Mouse (Mus musculus) v-Abl transformed pro-B cells (cell line): ENCODE results near the gene Rap1a.

ENCODE experiments used
- in situ Hi-C, 2 experiments: fragments of 400-800 bp; cut with MboI; formaldehyde crosslinking; loops; one replicate each; pipeline ENCODE4 v1.15.1; 2025; ENCODE audit not compliant: unreplicated experiment in 2 of 2

Gene Rap1a

DNA sequence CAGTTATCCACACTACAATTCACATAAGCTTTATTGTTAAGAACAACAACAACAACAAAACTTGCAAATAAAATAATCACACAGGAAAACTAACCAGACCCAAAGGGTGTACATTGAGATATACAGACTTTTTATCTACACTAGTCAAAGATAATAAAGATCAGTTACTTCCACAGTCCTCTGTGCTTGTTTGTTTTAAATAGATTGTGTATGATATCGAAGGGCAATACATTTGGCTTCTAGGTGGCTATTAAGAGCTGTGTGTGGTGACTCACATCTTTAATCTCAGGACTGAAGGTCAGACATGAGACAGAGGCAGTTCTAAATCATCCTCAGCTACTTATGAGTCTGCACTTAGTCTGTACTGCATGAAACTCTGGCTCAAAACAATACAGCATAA is 6.5 kb upstream of the Rap1a start:
- in situ Hi-C loops = no loop called here

DNA sequence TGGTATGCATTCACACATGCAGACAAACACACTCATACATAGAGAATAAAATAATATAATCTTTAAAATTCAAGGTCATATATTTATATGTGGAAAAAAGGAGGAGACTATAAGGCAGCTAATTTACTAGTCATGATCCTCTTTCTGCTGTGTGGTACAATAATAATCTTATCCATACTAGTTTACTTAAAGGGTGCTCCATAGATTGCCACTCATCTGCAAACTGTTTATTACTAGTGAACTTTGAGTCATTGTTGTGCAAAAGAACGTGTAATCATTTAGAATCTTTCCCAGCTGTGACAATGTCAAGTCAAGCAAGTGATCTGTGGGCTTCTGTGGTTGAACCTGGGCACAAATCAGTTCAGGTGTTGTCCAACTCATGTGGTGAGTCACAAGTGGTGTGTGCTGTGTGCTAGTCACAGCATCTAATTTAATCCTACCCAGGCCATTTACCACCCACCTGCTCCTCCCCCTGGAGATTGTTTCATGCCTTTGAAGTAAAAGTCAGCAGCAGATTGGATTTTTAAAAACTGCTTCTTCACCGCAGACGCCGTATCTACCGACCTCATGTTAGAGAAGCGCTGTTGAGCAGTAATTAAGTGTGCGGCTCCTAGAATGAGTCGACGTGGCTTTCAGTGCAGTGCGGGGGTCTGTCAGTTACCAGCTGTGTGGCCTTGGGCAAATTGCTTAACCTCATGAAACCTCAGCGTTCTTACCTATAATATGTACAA is 5.5 kb upstream of the Rap1a start:
- in situ Hi-C loops = no loop called here

DNA sequence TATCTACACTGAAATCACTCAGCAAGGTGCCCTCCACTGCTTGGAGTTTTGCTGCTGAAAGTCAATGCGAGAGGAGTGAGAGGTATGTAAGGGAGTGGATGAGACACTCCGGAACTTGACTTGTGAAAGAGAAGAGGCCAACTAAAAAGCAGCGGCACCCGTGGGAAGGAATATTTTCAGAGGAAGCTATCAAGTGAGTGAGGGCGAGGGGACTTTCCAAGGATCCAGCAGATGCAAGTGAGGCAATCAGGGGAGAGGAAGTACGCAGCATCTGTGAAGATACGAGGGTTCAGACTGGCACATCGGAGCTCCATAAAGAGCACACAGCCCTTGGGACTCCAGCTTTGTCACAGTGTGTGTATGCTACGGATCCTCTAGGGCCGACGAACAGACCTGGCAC is 2.5 kb upstream of the Rap1a start:
- in situ Hi-C loops = no loop called here

DNA sequence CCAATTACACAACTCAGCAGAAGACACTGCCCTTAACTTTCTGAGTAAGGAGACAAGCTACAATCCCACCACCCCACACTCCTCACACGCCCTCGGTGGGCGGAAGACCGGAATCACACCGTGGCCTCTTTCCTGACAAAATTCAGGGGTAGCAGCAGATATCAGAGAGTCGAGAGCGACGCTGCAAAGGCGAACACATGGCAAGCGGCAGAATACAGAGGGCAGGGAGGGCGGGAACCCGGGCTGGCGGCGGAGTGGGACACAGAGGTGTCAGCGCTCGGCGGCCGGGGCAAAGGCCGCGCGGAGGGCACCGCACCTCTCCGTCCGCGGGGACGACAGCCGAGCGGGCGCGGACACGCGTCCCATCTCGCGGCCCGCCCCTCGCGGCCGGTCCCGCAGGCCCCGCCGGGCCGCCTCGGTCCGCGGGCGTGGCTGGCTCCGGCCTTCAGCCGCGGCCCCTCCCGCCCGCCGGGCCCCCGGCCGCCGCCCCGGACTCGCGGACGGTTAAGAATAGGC is 403 bp downstream of the Rap1a start:
- in situ Hi-C loops = no loop called here

DNA sequence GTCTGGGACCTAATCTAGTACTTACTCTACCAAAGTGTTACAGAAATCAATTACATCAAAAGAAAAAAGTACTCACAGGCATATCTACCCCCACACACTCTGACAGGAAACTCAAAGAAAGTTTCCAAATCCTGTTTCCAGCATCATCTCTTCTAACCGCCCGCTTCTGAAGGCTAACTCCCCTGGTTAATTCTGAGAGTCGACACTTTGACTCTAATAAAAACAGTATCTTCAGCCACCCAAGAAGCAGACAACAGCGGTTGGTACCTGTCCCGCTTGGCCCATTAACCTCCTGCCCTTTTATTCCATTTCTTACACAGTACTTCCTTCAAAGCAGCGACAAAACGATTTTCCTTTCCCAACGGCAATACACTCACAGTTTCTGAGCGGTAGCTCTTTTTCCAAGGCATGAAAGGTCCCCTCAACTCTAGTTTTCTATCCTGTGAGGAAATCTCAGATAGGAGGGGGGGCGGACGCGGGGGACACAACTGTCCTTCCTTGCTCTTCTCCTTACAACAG is 921 bp downstream of the Rap1a start:
- in situ Hi-C loops = no loop called here

DNA sequence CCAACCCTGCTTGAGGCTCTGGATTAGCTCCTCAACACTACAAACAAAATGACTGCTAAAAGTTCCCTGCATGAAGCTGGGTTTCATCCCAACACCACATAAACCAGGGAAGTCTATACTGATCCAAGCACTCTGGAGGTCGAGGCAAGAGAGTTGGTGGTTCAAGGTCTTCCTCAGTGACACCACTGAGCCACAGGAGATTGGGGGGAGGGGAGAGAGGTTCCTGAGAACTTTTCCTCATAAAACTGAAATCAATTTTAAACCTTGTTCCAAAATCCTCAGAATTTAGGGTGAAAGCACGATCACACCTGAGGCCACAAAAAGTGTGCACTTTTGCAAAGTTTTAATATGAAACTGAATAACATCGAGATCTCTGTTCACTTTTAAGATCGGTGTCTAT is 1.8 kb downstream of the Rap1a start:
- in situ Hi-C loops = loop anchor here (5.0 to 25.0 kb wide), 4 partner anchors 93 to 2012 kb away; partner anchors contain the start of genes Hipk1 (in 1 of the 2) and Wdr77 (in 1 of the 2)

DNA sequence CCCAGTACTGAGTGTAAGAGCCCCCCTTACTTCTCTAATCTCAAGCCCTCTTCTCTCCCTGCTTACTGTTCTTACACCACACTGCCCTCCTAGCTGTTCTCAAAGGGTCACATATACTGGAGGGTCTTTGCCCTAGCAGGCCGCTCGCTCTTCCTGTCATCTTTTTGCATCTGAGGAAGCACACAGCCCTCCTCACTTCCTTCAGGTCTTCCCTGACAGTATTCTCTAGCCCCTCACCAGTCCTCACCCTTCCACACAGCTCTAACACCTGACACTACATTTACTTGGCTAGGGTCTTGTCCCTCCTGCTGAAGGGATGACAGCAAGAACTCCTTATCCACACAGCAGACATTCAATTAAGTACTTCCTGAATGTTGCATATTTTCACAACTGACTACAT is 2.4 kb downstream of the Rap1a start:
- in situ Hi-C loops = loop anchor here (5.0 to 25.0 kb wide), 4 partner anchors 94 to 2011 kb away; partner anchors contain the start of genes Hipk1 (in 1 of the 2) and Wdr77 (in 1 of the 2)

DNA sequence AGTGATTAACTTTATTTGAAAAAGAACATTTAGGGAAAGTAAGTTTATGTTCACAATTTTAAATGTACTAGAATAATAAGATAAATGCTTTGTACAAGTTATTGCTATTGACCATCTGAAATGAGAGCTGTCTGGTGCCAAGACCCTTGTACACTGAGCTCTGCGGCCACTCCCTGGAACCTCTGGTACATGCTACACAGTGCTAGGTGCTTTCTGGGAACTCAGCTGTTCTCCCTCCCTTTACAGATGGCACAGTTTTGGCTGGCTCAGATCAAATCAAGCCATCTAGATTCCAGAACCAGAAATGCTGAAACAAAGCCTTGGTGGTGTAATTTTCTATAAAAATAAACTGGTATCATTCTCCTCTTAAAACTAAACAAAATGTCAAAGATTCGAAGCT is 3.7 kb downstream of the Rap1a start:
- in situ Hi-C loops = loop anchor here (5.0 to 25.0 kb wide), 4 partner anchors 95 to 2010 kb away; partner anchors contain the start of genes Hipk1 (in 1 of the 2) and Wdr77 (in 1 of the 2)

DNA sequence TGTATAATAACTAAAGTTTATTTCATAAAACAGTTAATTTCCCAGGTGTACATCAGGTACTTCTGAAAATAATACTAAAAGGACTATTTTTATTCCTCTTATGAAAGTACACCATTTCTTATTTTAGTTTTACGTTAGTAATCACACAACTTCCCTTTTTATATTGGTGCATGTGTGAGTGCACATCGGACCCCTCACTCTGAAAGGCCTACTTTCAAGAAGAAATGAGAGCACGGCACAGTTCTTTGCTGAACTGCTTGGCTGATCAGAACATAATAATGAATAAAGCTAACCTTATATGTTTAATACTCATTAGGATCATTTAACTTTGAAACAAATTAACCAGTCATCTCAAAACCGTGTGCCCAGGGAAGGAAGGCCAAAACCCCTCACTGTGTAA is 4.4 kb downstream of the Rap1a start:
- in situ Hi-C loops = loop anchor here (5.0 to 25.0 kb wide), 4 partner anchors 96 to 2009 kb away; partner anchors contain the start of genes Hipk1 (in 1 of the 2) and Wdr77 (in 1 of the 2)

DNA sequence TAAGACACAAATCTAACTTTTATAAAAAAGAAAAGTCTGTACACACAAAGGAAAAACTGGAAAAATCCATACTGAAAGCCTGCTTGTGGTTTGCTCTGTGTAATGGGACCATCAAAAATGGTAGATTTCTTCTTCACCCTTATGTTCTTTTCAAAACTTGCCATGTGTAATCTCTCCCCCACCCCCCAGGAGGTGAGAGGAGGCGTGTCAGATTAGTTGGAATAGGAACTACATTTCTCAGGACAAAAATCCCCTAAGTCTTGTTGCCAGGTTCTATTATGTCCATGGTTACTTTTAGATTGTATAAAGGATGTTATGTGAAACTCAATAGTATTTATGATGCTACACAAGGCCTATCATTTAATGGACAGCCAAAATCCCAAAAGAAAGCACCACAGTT is 6.8 kb downstream of the Rap1a start:
- in situ Hi-C loops = loop anchor here in 1 of 2 experiments (10.0 to 25.0 kb wide), 3 partner anchors 160 to 2007 kb away; partner anchors contain the start of genes Hipk1 and Wdr77

DNA sequence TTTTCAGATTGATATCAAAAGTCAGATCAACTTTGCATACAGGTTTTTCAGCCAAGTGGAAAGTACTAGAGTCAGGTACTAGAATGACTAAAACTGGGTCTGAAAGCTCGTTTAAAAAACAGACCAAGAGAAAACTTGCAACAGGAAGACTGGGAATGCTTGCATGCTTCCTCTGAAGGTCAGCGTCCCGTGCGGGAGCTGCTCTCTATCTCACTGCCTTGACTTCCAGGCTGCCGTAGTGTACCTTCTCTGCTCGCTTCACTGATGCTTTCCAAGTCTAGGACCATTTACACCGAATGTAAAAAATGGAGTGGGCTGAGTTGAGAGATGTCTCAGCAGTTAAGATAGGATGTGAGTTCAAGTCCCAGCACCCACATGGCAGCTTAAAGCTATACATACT is 8.8 kb downstream of the Rap1a start:
- in situ Hi-C loops = loop anchor here in 1 of 2 experiments (10.0 to 25.0 kb wide), 3 partner anchors 162 to 2005 kb away; partner anchors contain the start of genes Hipk1 and Wdr77

DNA sequence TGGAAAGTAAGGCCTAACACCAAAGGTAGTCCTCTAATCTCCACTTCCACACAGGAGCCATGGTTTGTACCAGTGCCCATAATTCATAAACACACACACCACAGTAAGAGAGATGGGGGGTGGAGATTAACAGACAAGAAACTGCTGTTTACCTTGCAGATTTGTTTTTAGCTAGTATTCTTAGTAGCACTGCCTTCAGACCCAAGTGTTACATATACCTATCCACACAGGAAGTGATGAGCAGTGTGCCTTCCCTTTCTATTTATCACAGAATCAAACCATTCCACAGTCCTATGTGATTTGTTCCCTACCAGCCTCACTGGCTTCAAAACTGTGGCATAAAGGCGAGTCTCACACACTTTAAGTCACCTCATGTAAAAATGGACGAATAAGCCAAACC is 10.0 kb downstream of the Rap1a start:
- in situ Hi-C loops = loop anchor here in 1 of 2 experiments (10.0 to 25.0 kb wide), 3 partner anchors 164 to 2004 kb away; partner anchors contain the start of genes Hipk1 and Wdr77

DNA sequence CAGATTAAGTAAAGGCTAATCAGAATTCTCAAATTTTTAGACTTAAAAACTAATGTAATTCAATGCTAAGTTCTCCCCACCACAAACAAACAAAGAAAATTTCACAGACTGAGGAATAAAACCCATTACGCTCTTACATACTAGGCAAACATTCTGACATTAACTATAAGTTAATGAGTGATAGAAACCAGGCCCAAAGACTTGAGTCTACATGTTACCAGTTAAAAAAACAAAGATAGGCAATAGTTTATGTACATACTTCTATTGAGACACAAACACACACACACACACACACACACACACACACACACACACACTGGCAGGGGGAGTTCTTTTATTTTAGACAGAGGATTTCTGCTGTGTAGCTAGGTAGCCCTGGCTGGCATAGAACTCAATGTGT is 10.8 kb downstream of the Rap1a start:
- in situ Hi-C loops = loop anchor here in 1 of 2 experiments (10.0 to 25.0 kb wide), 3 partner anchors 164 to 2003 kb away; partner anchors contain the start of genes Hipk1 and Wdr77

DNA sequence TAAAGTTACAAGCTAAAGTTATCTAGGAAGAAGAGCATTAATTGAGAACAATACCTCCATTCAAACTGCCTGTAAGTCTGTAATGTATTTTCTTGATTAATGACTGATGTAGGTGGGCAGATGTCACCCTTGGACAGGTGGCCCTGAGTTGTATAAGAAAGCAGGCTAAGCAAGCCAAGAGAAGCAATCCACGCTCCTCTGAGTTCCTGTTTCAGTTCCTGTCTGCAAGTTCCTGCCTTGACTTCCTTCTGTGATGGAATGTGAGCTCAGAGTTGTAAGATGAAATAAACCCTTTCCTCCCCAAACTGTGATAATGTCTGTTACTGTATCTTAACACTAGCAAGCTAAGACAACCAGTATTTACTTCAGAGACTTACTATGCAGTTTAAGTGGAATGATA is 11.4 kb downstream of the Rap1a start:
- in situ Hi-C loops = loop anchor here in 1 of 2 experiments (10.0 to 25.0 kb wide), 3 partner anchors 165 to 2002 kb away; partner anchors contain the start of genes Hipk1 and Wdr77

DNA sequence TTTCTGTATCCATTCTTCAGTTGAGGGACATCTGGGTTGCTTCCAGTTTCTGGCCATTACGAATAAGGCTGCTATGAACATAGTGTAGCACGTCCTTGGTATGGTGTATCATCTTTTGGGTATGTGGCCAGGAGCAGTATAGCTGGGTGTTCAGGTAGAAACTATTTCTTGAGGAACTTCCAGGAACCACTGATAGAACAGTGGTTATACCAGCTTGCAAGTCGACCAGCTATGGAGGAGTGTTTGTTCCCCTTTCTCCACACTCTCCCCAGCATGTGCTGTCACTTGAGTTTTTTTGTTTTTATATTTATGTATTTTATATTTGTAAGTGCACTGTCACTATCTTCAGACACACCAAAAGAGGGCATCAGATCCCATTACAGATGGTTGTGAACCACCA is 13.8 kb downstream of the Rap1a start:
- in situ Hi-C loops = loop anchor here in 1 of 2 experiments (25.0 kb wide), 2 partner anchors 1025 to 2000 kb away; partner anchors contain the start of gene Hipk1

DNA sequence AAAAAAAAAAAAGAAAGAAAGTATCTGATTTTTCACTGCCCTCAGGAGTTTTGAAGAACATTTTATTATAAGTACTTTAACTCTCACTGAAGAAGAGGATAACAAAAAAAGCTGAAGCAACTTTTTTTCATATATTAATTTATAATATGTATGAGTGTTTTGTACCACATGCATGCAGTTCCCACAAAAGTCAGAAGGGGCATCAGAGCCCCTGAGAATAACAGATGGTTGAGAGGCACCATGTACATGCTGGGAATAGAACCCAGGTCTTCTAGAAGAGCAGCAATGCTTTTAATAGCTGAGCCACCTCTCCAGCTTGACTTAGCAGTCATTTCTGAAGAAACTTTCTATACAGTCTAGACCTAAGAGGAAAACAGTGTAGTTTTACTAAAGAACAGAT is 15.3 kb downstream of the Rap1a start:
- in situ Hi-C loops = loop anchor here in 1 of 2 experiments (25.0 kb wide), 2 partner anchors 1026 to 1999 kb away; partner anchors contain the start of gene Hipk1

DNA sequence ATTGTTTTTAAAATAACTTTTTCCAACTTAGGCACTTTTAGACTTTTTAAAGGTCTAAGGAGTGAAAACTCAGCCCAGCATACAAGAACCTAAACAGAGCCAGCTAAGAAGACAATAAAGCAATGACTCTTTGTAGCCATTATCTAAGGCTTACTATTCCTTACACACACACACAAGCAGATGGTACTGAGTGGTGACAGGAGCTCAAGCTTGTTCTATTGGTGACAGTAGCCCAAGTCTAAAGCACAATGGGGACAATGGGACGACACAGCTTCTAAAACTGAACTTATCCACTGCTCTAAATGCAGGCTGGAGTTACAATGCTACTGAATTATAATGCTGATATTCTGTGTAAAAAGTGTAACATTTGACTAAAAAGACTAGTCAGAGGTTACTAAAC is 17.3 kb downstream of the Rap1a start:
- in situ Hi-C loops = loop anchor here in 1 of 2 experiments (25.0 kb wide), 2 partner anchors 1028 to 1997 kb away; partner anchors contain the start of gene Hipk1

DNA sequence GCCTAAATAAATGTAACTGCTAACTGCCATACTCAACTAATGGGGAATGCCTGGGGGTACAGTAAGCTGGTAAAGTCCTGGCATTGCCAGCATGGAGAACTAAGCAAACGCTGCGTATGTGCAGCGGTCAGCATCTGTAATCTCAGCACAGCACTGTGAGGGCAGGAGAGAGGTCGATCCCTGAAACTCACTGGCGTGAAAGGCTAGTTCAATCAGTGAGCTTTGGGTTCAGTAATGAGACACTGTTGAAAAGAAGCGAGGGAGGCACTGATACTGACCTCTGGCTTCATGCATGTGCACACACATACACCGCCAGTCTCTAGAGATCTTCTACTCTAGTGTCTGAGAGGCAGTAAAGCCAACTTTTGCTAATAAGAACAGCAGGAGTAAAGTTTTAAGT is 18.7 kb downstream of the Rap1a start:
- in situ Hi-C loops = loop anchor here in 1 of 2 experiments (25.0 kb wide), 2 partner anchors 1030 to 1995 kb away; partner anchors contain the start of gene Hipk1

DNA sequence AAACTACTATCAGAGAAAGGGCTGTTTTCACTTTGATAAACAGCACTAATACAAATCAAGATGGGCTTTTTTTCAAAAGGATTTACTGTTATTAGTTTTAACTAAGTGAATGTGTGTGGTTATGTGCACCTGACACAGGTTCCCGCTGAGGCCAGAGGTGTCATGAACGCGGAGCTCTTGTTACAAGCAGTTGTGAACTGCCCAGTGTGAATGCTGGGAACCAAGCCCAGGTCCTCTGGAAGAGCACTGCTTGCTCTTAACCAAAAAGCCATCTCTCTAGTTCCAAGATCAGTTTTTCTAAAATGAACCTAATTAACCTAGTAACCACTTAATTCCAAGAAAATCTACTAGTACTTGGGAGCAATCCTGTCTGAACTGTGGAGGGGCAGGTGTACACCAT is 23.1 kb downstream of the Rap1a start:
- in situ Hi-C loops = loop anchor here in 1 of 2 experiments (10.0 to 25.0 kb wide), 3 partner anchors 93 to 1991 kb away; partner anchors contain the start of genes Ddx20 and Hipk1

DNA sequence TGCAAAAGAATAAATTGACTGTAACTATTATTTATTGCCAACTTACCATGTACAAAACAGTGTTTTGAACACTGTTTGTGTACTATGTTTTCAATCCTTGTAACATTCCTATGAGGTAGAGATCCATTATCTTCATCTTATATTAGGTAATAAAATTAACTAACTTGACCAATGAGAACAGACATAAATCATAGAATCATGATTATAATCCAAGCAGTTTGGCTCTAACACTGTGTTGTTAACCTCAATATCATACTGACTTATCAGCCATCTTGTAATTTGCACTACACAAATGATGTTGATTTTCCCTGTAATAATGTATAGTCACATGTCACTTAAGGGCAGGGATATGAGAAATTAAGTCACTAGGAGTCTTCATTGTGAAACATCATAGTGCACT is 26.6 kb downstream of the Rap1a start:
- in situ Hi-C loops = loop anchor here (5.0 to 10.0 kb wide), 2 partner anchors 90 to 118 kb away; partner anchors contain the start of gene Ddx20 (in 1 of the 2)
